Mouse (Mus musculus) 416B (cell line): ENCODE results near the gene Fam168a.
A peak's percentile ranks its signal among the peaks of the same experiment; 100 is the strongest.

Experiments used
- DNase-seq: peaks from one replicate; pipeline ENCODE4 v3.0.0; 2011; ENCODE audit warnings: low read depth

Gene Fam168a

DNA sequence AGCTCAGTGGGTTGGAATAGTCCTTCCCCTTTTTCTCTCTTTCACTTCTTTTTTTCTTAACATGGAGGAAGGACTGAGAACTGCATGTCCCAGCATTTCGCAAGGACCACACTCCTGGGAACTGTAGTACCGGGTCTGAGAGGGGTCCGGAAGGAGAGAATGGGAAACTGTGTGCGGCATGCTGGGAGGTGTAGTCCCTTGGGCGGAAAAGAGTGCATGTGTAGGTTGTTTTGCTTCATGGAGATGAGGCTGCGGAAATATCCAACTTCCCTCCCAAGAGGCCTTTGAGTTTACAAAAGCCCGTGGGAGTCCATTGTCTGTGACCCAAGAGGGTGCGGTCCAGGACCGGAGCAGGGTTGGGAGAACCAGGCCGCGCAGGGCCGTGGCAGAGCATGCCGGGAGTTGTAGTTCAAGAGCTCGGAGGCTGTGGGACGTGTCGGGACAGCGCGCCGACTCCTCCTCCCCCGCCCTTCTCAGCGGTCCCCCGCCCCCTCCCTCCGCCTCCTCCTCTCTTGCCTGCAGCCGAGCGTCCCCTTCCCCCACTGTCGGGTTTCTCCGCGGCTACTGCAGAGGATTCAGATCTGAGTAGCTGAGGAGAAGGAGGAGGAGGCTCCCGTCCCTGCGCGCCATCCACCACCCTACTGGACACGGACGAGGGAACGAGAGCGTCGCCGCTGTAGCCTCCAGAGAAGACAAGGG lies at the start of gene Fam168a:
Fam168a (plus strand) TSS at position 493 of the 699 bp plus-strand sequence.
- peak; percentile 98 for DNase-seq

DNA sequence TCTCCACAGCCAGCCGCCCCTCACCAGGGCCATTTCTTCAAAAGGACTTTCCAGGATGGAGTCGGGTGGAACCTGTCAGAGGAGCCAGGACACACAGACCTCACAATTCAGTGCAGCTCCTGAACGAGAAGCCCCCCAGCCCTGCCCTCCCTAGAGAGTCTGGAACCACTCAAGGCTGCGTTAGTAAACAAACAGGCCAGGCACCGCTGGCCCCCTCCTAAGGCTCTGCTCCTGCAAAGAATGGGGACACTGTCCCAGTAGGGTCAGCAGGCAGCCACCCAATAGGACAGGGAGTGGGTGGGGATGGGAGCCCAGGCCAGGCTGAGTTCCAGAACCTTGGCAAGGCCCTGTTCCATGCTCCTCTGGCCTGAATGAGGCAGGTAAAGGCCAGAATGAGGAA lies 49.7 kb upstream of the Fam168a start:
- no peak for DNase-seq

DNA sequence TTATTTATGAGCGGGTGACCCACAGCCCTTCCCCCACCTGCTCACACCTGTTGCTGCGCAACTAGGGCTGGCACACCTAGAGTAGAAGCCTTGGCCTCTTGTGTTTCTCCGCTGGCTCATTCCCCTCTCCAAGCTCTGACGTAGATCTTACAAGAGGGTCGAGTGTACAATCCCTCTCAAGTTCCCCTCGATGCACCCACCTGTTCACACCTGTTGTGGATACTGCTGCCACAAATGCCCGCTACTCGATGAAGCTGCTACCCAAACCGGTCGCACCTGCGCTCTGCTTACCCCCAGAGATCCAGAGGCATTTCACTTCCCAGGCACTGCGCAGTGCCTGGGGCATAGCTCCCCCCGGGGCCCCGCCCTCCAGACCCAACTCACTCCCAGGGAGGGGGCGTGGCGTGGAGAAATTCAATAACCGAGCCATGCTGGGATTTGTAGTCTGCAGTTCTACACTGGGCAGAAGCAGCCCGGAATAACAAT lies 48.3 kb upstream of the Fam168a start:
- no peak for DNase-seq

DNA sequence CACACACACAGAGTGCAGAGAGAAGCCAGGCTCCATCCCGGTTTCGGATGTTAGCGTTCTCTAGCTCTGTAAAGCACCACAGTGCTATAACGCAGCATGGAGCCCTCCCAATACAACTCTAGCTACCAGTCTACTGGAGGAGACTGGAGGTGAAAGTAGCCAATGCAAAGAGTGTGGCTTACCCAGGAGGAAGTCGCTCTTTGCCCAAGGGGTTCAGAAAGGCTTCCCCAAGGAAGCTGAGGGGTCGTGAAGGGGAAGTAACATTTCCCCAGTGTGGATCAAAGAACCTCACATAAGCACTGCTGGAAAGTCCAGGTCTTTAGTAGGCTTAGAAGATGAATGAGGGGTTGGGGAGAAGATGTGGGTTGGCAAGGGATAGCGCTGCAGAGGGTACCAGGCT lies 45.2 kb upstream of the Fam168a start:
- DNase-seq, result peak; percentile 23

DNA sequence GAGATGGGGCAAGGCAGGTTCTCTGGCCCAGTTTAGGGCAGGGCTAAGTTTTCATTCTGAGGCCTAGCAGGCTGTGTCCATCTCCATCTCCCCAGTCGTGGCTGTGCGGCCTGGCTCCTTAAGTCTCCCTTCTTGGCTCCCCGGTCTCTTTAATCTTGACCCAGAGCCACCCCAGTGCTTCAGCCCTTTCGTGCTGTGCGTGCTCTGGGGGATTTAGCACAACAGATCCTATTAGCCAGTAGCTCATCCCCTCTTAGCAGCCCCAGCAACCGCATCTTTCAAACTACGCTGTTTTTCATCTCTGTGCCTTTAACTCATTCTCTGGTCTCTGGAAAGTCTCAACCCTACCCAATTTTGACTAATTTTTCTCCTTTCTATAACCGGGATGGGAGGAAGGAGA lies 44.2 kb upstream of the Fam168a start, which contains the start of gene Plekhb1:
Plekhb1 (minus strand) TSS at position 184 of the 400 bp plus-strand sequence.
- no peak for DNase-seq

DNA sequence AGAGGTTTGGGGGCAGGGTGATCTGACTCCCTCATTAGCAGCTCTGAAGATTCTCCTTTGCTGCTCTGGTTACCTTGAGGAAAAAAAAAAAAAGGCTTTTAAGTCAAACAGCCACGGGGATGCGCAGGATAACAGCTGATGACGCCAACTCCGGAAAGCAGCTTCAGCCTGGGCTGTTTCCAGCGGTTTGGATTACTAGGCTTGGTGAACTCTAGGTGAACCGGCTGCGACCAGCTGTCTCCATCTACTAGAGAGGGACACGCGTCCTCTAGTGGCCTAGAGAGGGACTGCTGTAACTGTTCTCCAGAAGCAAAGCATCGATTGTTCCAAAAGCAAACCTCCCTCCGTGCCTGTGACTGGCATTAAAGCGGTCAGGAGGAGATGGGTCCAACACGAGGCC lies 43.2 kb upstream of the Fam168a start:
- DNase-seq, result peak; percentile 94

DNA sequence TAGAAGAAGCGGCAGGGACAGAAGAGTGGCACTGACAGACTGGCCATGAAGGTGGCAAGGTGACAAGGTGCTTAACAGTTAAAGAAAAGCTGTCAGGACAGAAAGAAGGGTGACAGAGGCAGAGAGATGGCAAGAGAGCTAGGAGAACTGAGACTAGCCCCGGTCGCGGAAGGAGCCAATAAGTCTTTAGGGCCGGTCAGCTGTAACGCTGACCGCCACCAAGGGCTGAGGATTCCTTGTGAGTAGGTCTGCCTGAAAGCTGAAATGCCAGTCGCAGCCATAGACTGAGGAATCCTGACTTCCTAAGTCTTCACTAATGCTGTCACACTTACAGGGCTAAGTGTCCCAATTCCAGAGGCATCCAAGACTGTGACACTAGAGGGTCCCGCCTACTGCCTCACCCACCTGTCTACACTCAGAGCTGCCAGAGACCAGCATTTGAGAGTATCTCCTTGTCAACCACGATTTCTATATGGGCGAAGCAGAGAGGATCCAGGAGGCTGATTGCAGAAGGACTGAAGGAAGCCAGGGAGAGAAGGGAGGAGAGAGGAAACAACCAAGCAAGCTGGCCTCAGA lies 42.6 kb upstream of the Fam168a start:
- no peak for DNase-seq

DNA sequence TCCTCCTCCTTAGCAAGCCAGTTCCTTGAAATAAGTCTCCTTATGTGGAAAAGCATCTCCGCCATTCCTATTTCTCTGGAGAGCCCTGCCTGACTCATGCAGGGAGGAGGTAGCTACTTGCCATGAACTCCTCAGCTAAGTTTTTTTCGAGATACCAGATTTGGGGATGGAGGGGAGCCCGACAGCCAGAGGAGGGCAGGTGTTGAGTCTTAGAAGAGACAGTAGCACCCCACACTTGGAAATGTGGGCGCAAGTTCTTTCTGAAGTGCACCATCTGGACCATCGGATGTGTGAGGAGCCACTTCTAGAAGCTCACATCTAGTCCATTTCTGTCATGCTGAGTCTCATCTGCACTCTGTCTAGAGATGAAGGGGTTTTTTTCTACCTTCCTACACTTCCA lies 35.8 kb upstream of the Fam168a start:
- no peak for DNase-seq

DNA sequence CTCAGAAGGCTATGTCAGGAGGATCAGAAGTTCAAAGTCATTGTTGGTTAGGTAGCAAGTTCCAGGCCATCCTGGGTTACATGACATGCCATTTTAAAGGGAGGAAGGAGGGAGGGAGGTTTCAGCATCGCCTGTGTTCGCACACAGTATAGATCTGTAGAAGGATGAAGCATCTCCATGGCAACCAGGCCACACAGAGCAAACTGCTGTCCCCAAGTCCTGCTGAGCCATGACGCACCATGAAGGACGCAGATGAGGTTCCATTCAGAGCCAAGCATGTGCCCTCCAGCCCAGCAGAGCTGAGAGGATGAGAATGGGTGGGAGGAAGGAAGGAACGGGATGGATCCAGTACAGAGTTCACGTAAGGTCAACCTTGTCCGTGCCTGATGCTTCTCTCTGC lies 33.0 kb upstream of the Fam168a start:
- no peak for DNase-seq

DNA sequence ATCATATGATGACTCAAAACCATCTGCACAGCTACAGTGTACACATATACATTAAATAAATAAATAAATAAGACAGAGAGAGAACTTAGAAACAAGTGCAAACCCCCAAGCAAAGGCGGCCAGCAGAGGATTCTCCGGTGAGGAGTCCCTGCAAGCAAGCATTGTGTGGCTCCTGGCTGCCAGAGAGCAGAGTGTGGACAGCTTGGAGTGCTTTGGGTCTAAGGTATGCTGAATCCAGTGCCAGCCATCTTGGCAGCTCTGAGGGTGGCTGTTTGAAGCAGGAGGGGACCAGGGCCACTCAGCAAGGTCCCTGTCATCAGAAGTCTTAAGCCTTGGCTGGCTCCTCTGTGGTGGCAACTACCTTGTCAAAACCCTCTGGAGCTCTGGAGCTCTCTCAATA lies 31.5 kb upstream of the Fam168a start:
- no peak for DNase-seq

DNA sequence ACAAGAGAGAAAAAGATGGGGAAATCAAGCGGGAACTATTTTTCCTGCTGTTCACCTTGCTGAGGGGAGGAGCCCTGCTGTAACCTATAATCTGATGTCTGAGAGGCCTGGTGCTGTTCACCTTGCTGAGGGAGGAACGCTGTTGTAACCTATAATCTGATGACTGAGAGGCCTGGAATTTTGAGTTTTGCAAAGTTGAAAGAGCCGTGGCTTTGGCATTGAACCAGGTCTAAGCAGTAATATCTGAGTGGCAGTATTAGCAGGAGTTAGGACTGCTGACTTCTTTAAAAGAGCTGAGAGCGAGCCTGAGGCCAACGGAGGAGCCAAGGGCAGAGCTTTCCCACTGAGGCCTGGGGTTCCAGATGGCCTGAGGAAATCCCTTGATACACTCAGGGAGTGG lies 28.4 kb upstream of the Fam168a start:
- no peak for DNase-seq

DNA sequence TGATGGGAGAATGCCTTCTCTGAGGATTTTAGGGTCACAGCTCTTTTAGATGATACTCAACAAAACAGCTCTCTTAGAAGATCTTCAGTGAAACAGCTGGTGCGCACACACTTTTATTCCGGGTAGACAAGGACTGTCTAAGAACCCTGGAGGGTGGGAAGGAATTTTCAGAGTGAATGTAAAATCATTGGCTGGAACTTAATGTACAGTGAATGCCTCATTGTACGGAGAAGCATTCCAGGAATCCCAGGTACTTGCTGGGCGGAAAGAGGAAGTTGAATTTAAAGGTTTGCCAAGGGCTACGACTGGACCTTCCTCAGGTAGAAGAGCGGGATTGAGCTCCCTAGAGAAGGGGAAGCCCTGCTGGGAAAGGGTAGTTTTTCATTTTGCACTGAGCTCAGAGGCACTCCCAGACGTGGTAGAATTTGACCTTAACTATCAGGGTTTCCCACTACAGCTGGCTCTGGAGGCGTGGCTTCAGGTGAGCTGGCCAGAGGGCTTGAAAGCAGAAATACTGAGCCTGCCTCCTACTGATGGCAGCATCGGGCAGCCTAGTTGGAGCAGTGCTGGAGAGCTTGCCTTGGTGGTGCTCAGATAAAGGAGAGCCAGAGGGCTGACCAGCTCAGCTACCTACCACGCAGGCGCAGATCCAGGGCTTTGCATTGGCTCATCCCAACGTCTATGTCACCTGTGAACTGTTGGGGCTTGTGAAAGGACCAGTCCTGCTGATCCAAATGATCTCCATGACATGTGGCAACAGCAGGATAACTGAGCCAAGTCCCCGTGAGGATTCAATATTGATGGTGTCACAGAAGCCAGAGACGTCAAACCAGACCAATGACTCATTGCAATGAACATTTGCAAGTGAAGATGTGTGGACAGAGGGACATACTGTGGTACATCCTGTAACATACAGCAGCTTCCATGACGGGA lies 27.2 kb upstream of the Fam168a start:
- no peak for DNase-seq

DNA sequence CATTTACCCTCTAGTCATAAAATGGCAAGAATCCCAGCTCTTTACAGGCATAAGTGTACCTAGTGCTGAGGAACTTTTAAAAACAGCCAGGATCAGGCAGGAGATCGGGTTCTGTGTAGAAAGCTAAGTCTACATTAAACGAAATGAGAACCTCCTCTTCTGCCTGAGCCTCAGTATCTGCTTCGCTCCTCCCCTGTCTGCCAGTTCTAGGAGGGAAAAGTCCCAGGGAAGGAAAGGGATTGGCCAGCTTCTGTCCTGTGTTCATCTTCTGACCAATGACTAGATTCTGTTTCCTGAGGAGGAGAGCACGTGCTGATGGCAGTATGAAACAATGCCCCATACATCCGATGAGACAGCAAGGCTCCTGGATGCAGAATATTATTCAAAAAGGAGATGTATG lies 25.3 kb upstream of the Fam168a start:
- peak; percentile 59 for DNase-seq

DNA sequence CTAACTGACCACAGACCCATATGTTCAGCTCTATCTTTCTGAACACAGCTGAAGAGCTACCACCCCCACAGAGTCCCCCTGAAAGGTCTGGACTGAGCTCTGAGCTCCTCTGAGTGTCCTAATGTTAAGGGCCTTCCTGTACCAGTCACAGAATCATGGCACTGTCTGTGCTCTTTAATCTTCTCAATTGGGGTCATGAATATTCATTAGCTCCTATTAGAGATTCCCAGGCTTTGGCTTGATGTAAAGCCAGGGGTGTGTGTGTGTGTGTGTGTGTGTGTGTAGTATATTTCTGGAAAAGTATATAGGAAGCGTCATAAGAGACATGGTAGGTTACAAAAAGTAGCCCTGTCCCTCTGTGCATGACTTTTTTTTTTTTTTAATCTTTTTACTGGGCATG lies 23.2 kb upstream of the Fam168a start:
- no peak for DNase-seq

DNA sequence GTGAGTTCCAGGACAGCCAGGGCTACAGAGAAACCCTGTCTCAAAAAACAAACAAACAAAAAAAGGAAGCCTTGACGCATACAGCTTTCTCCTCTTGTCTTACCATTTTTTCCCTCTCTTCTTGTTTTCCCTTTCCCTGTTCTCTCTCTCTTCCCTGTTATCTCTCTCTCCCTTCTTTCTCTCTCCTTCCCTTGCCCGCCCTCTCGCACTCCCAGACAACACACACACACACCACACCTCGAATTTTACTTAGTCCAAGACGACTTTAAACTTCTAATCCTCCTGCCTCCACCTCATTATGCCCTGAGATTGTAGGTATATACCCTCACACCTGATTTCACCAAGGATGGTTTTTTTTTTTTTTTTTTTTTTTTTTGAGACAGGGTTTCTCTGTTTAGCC lies 22.4 kb upstream of the Fam168a start:
- DNase-seq, result no peak

DNA sequence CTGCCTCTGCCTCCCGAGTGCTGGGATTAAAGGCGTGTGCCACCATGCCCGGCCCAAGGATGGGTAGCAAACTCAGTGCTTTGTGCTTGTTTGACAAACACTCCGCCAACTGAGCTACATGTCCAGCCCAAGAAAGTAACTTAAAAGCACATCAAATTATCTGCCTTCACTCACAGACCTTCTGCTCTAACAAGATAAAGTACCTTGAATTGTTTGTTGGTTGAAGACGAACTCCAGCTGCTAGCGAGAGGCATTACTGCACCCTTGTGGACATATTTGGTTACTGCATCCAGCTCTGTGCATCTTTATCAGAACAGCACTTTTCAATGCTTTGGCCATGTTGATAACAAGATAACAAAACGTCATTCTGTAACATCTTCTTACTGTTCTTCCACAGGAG lies 21.9 kb upstream of the Fam168a start:
- peak; percentile 86 for DNase-seq

DNA sequence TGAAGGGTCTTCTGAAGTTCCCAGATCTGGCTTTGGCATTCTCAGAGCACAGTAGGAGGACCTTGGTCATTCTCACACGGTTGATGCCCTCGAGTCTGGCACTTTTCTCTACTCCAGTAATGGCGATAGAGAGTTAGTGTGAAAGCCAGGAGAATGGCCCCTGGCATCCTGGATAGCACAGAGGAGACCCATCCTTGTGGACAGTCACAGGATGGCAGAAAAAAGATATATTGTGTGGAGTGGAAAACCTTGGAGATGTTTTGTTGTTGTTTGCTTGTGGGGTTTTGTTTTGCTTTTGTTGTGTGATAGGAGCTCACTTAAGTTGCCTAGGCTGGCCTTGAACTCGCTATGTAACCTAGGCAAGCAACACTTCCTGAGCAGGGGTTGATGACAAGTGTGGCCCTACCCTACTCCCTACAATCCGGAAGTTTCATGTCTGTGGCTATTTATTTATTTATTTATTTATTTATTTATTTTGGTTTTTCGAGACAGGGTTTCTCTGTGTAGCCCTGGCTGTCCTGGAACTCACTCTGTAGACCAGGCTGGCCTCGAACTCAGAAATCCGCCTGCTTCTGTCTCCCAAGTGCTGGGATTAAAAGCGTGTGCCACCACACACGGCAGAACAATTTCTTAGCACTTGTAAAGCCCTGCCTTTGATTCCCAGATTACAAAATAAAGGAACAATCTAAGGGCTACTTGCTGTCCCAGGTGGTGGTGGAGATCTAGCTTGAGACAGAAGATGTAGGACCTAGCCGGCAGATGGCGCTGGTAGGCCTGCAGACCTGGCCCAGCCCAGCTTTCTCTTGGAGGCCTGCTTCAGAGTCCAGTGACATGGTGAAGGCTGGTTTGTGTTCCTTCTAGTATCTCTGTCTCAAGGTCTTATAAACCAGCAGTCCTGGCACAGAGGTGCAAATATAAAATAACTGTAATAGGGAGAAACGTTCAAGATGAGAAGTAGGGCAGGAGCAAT lies 21.1 kb upstream of the Fam168a start:
- peak; percentile 88 for DNase-seq

DNA sequence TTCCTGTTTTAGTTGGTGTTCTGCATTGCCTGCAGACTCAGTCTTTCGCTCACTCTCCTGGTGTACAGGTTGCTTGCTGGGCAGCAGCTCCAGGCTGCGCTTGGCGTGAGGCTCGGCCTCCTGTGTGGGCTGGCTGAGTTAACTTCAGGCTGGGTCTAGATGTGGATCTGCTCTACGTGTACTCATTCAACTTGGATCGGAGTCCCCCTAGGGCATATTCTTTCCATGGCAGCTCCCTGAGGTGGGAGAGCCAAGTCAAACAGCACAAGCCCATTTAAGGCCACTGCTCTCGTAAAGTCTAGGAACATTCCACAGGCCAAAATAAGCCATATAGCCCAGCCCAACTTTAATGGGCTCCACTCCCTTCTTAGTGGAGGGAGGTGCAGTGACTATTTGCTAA lies 18.0 kb upstream of the Fam168a start:
- no peak for DNase-seq

DNA sequence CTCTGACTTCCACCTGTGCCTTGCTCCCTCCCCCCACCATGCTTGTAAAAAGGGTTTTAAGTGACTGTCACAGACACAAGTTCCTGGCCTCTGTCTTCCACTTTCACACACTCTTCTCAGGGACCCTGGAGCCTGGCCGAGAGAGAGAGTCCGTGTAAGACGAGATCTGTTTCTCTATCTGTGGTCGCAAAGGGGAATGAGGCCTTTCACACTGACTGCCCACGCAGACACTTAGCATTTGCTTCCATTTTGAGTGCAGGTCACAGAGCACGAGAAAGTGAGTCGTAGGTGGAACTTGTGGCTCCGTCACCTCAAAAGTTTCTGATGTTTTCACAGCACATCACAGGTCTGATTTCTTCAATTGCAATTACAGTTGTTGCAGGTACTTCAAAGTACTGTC lies 13.2 kb upstream of the Fam168a start:
- no peak for DNase-seq

DNA sequence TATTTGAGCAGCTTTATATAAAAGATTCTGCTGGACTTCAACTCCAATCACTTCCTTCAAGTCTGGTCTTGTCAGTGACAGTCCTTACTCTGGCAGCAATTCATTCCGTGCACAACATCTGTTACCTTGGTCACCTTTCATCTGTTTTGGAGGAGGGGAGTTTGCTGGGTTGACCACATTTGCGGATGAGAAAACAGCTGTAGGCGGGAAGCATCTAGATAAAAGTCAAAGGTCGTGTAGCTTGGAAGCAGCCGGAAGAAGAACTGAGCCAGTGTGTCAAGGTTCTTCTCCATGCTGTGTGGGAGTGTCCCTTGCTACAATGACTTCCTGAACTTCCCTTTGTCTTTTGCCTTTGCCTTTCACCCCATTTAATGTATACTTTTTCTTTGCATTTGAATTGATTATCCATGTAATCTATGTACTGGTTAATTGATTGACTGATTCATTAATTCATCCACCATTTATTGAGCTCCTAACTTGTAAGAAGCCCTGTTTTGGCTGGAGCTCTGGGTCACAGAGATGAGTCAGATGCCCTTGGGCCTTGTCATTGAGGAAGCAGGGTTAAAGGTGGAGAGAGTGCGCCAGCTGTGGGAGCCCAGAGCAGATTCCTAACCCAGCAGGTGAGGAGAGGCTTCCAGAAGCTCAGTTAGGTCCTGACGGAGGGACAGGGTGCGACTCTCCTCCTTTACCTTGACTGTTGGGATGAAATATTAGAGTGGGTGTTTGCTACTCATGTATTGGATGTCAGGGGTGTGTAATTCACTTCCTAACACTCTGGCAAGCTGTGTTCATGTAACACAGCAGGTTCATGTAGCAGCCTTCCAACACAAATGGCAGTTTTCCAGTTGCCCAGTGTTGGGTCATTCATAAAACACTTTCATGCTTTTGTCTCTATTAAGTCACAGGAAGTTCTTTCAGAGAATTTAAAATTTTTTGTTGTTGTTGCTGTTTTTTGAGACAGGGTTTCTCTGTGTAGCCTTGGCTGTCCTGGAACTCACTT lies 6.4 kb upstream of the Fam168a start:
- no peak for DNase-seq
